Mouse (Mus musculus): ENCODE measurements at regions not wholly inside any gene's neighbourhood (a gene's known extent, or its start where the extent isn't known, plus 50 kb on each side); places are given as distances from the start of the nearest gene placed in this dataset.

- H3K9ac ChIP-seq (ENCODE audit: low read length) = no peak overlapping the region
- H3K4me2 ChIP-seq = no peak overlapping the region
- DNase-seq (ENCODE audit: low spot score, missing footprints) (no peak), ATAC-seq (ENCODE audit: low FRiP score) (no peak)
- H3K27me3 ChIP-seq (ENCODE audit: control insufficient read depth, insufficient read depth, low read length) = no peaks in the 10 kb centered on the region
- no peak overlapping the region for H3K27ac ChIP-seq (ENCODE audit: low read depth, low read length)
- no peaks in the 10 kb centered on the region for H3K9me3 ChIP-seq (ENCODE audit: control insufficient read depth, low read length)
- no peak overlapping the region for H3K4me3 ChIP-seq (ENCODE audit: low read depth, low read length)
- WGBS = 93% methylated on average over 8 of the region's 8 CpGs
- no peaks in the 10 kb centered on the region for H3K4me1 ChIP-seq (ENCODE audit: control insufficient read depth, insufficient read depth, low read length)
- H3K36me3 ChIP-seq (ENCODE audit: control insufficient read depth, insufficient read depth, low read length) = no peaks in the 10 kb centered on the region
Measured at GRCm38 (mm10) chr6:94926652-94927211, 190.3 kb upstream of the Kbtbd8 start.

- H3K36me3 ChIP-seq (ENCODE audit: control insufficient read depth, insufficient read depth, low read length) = no peaks in the 10 kb centered on the region
- H3K9me3 ChIP-seq (ENCODE audit: control insufficient read depth, low read length) = no peaks in the 10 kb centered on the region
- no peak overlapping the region for H3K9ac ChIP-seq (ENCODE audit: low read length)
- no peak overlapping the region for H3K4me3 ChIP-seq (ENCODE audit: low read depth, low read length)
- no peak overlapping the region for H3K4me2 ChIP-seq
- no peaks in the 10 kb centered on the region for H3K4me1 ChIP-seq (ENCODE audit: control insufficient read depth, insufficient read depth, low read length)
- H3K27me3 ChIP-seq (ENCODE audit: control insufficient read depth, insufficient read depth, low read length) = no peaks in the 10 kb centered on the region
- ATAC-seq (ENCODE audit: low FRiP score) = no peak
- H3K27ac ChIP-seq (ENCODE audit: low read depth, low read length) = no peak overlapping the region
- WGBS = 80% methylated on average over 1 of the region's 1 CpGs
- no peak for DNase-seq (ENCODE audit: low spot score, missing footprints)
Measured at GRCm38 (mm10) chr6:94925408-94925807, 191.6 kb upstream of the Kbtbd8 start.

DNA sequence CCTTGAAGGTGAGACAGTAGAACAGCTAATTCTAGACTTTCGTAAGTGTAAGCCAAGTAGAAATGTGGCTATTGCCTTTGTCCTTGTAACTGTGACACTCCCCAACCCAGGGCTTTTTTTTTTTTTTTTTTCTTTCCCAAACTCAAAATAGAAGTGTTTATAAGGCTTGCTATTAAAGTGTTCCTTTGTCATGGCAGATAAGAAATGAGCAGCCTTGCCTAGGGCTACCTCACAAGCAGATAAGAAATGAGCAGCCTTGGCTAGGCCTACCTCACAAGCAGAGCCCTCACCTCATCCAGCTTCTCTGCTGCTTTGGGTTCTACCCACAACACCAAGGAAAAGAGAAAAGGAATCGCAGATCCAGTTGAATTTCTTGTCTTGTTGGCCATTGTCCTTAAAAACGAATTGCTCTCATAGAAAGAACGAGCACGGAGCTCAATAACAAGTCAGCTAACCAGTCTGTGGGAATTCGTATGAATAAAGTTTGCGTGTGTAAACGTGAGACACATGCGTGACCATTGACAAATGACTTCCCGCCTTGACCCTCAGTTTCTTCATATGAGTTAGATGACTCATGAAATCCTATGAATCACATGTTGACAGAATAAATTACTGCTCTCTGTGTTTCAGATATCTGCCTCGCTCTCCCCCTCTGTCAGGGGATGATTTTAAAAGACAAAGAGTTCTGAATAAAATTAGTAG is 192.6 kb upstream of the Kbtbd8 start:
- H3K36me3 ChIP-seq (ENCODE audit: control insufficient read depth, insufficient read depth, low read length) = no peaks in the 10 kb centered on the region
- DNase-seq (ENCODE audit: low spot score, missing footprints) (no peak), ATAC-seq (ENCODE audit: low FRiP score) (no peak)
- H3K4me3 ChIP-seq (ENCODE audit: low read depth, low read length) = no peak overlapping the region
- 94% methylated on average over 11 of the region's 11 CpGs for WGBS
- no peaks in the 10 kb centered on the region for H3K4me1 ChIP-seq (ENCODE audit: control insufficient read depth, insufficient read depth, low read length)
- H3K9ac ChIP-seq (ENCODE audit: low read length) = no peak overlapping the region
- no peaks in the 10 kb centered on the region for H3K9me3 ChIP-seq (ENCODE audit: control insufficient read depth, low read length)
- no peak overlapping the region for H3K27ac ChIP-seq (ENCODE audit: low read depth, low read length)
- no peak overlapping the region for H3K4me2 ChIP-seq
- no peaks in the 10 kb centered on the region for H3K27me3 ChIP-seq (ENCODE audit: control insufficient read depth, insufficient read depth, low read length)

- DNase-seq (ENCODE audit: low spot score, missing footprints) (no peak), ATAC-seq (ENCODE audit: low FRiP score) (no peak)
- H3K4me2 ChIP-seq = no peak overlapping the region
Measured at GRCm38 (mm10) chr6:94921741-94922140, 195.3 kb upstream of the Kbtbd8 start.

DNA sequence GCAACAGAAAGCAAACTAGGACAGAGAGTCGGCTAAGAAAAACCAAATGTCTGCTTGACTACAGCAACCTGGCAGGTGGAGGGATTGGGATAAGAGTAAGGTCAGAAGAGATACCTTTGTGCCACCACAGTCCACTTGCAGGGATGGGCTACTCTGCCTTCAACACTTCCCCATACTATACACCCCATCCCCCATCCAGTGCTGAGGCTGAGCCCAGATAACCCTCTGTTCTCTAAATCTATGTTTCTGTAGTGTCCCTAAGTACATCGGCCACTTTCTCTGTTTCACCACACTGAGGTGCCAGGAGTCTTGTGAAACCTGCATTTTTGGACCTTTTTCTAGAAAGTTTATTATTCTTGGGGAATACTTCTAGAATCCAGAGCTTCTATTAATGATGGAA is 196.3 kb upstream of the Kbtbd8 start:
- no peak overlapping the region for H3K27ac ChIP-seq (ENCODE audit: low read depth, low read length)
- H3K4me3 ChIP-seq (ENCODE audit: low read depth, low read length) = no peak overlapping the region
- WGBS = 95% methylated on average over 2 of the region's 2 CpGs
- no peak for DNase-seq (ENCODE audit: low spot score, missing footprints)
- H3K36me3 ChIP-seq (ENCODE audit: control insufficient read depth, insufficient read depth, low read length) = no peaks in the 10 kb centered on the region
- ATAC-seq (ENCODE audit: low FRiP score) = no peak
- no peaks in the 10 kb centered on the region for H3K9me3 ChIP-seq (ENCODE audit: control insufficient read depth, low read length)
- no peak overlapping the region for H3K4me2 ChIP-seq
- no peaks in the 10 kb centered on the region for H3K27me3 ChIP-seq (ENCODE audit: control insufficient read depth, insufficient read depth, low read length)
- H3K9ac ChIP-seq (ENCODE audit: low read length) = no peak overlapping the region
- H3K4me1 ChIP-seq (ENCODE audit: control insufficient read depth, insufficient read depth, low read length) = no peaks in the 10 kb centered on the region

More at GRCm38 (mm10) chr6:94921741-94922140, 195.3 kb upstream of the Kbtbd8 start:
- WGBS = 84% methylated on average over 2 of the region's 2 CpGs
- no peak overlapping the region for H3K9ac ChIP-seq (ENCODE audit: low read length)
- no peaks in the 10 kb centered on the region for H3K27me3 ChIP-seq (ENCODE audit: control insufficient read depth, insufficient read depth, low read length)
- H3K36me3 ChIP-seq (ENCODE audit: control insufficient read depth, insufficient read depth, low read length) = no peaks in the 10 kb centered on the region
- no peaks in the 10 kb centered on the region for H3K9me3 ChIP-seq (ENCODE audit: control insufficient read depth, low read length)
- no peak overlapping the region for H3K27ac ChIP-seq (ENCODE audit: low read depth, low read length)
- no peak overlapping the region for H3K4me3 ChIP-seq (ENCODE audit: low read depth, low read length)
- no peaks in the 10 kb centered on the region for H3K4me1 ChIP-seq (ENCODE audit: control insufficient read depth, insufficient read depth, low read length)

GRCm38 (mm10) chr6:94919194-94919743 is 197.8 kb upstream of the Kbtbd8 start:
- H3K27me3 ChIP-seq (ENCODE audit: control insufficient read depth, insufficient read depth, low read length) = no peaks in the 10 kb centered on the region
- WGBS = 84% methylated on average over 5 of the region's 5 CpGs
- H3K4me1 ChIP-seq (ENCODE audit: control insufficient read depth, insufficient read depth, low read length) = no peaks in the 10 kb centered on the region
- ATAC-seq (ENCODE audit: low FRiP score) (no peak), DNase-seq (ENCODE audit: low spot score, missing footprints) (no peak)
- no peak overlapping the region for H3K27ac ChIP-seq (ENCODE audit: low read depth, low read length)
- H3K4me3 ChIP-seq (ENCODE audit: low read depth, low read length) = no peak overlapping the region
- H3K9ac ChIP-seq (ENCODE audit: low read length) = no peak overlapping the region
- H3K4me2 ChIP-seq = no peak overlapping the region
- H3K36me3 ChIP-seq (ENCODE audit: control insufficient read depth, insufficient read depth, low read length) = no peaks in the 10 kb centered on the region
- H3K9me3 ChIP-seq (ENCODE audit: control insufficient read depth, low read length) = no peaks in the 10 kb centered on the region

- no peak for ATAC-seq (ENCODE audit: low FRiP score)
Measured at GRCm38 (mm10) chr6:94915842-94916620, 201.0 kb upstream of the Kbtbd8 start.

GRCm38 (mm10) chr6:94911836-94912235 is 205.2 kb upstream of the Kbtbd8 start:
- DNase-seq (ENCODE audit: low spot score, missing footprints) = peak; percentile 69
- Histone ChIP-seq H3K9ac (ENCODE audit: low read length) (no peak overlapping the region), H3K27ac (ENCODE audit: low read depth, low read length) (no peak overlapping the region), H3K27me3 (ENCODE audit: control insufficient read depth, insufficient read depth, low read length) (no peaks in the 10 kb centered on the region), H3K36me3 (ENCODE audit: control insufficient read depth, insufficient read depth, low read length) (no peaks in the 10 kb centered on the region), H3K4me3 (ENCODE audit: low read depth, low read length) (no peak overlapping the region), H3K9me3 (ENCODE audit: control insufficient read depth, low read length) (no peaks in the 10 kb centered on the region), H3K4me2 (no peak overlapping the region), H3K4me1 (ENCODE audit: control insufficient read depth, insufficient read depth, low read length) (no peaks in the 10 kb centered on the region)
- 88% methylated on average over 3 of the region's 3 CpGs for WGBS
- no peak for ATAC-seq (ENCODE audit: low FRiP score)

More at GRCm38 (mm10) chr6:94915842-94916620, 201.0 kb upstream of the Kbtbd8 start:
- Histone ChIP-seq H3K27me3 (ENCODE audit: control insufficient read depth, insufficient read depth, low read length) (no peaks in the 10 kb centered on the region), H3K4me1 (ENCODE audit: control insufficient read depth, insufficient read depth, low read length) (no peaks in the 10 kb centered on the region), H3K36me3 (ENCODE audit: control insufficient read depth, insufficient read depth, low read length) (no peaks in the 10 kb centered on the region), H3K9me3 (ENCODE audit: control insufficient read depth, low read length) (no peaks in the 10 kb centered on the region), H3K4me2 (no peak overlapping the region), H3K9ac (ENCODE audit: low read length) (no peak overlapping the region), H3K4me3 (ENCODE audit: low read depth, low read length) (no peak overlapping the region), H3K27ac (ENCODE audit: low read depth, low read length) (no peak overlapping the region)
- 77% methylated on average over 8 of the region's 8 CpGs for WGBS
- no peak for DNase-seq (ENCODE audit: low spot score, missing footprints)

GRCm38 (mm10) chr6:94911374-94911773 is 205.7 kb upstream of the Kbtbd8 start:
- 73% methylated on average over 9 of the region's 9 CpGs for WGBS
- H3K36me3 ChIP-seq (ENCODE audit: control insufficient read depth, insufficient read depth, low read length) = no peaks in the 10 kb centered on the region
- no peak overlapping the region for H3K4me3 ChIP-seq (ENCODE audit: low read depth, low read length)
- H3K9me3 ChIP-seq (ENCODE audit: control insufficient read depth, low read length) = no peaks in the 10 kb centered on the region
- no peak for DNase-seq (ENCODE audit: low spot score, missing footprints)
- H3K9ac ChIP-seq (ENCODE audit: low read length) = no peak overlapping the region
- no peak overlapping the region for H3K4me2 ChIP-seq
- ATAC-seq (ENCODE audit: low FRiP score) = no peak
- H3K27me3 ChIP-seq (ENCODE audit: control insufficient read depth, insufficient read depth, low read length) = no peaks in the 10 kb centered on the region
- H3K27ac ChIP-seq (ENCODE audit: low read depth, low read length) = no peak overlapping the region
- no peaks in the 10 kb centered on the region for H3K4me1 ChIP-seq (ENCODE audit: control insufficient read depth, insufficient read depth, low read length)
